Mouse (Mus musculus): ENCODE results near the gene Senp6.
A peak's percentile ranks its signal among the peaks of the same experiment; 100 is the strongest.
"Not testable (repeated sequence)": the region's sequence is repeated elsewhere in the genome, so short reads cannot be mapped to it uniquely, and the experiment has no call there.

Gene Senp6

DNA sequence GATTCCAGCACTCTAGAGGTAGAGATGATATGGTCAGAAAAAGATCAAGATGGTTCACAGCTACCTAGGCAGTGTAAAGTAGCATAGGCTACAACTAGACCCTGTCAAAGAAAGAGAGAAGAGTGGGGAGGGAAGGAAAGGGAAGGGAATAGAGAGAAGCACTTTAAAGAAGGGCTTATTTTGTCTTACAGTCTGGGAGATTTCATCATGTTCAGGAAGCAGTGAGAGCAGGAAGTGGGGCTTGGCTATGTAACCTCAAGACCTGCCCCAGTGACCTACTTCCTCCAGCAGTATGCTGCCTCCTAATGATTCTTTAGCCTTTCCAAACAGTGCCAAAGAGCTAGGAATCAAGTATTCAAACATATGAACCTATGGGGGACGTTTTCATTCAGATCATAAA, 14.2 kb downstream of the Senp6 start:
- peak; percentile 75 for DNase-seq (ENCODE audit: low read depth)

DNA sequence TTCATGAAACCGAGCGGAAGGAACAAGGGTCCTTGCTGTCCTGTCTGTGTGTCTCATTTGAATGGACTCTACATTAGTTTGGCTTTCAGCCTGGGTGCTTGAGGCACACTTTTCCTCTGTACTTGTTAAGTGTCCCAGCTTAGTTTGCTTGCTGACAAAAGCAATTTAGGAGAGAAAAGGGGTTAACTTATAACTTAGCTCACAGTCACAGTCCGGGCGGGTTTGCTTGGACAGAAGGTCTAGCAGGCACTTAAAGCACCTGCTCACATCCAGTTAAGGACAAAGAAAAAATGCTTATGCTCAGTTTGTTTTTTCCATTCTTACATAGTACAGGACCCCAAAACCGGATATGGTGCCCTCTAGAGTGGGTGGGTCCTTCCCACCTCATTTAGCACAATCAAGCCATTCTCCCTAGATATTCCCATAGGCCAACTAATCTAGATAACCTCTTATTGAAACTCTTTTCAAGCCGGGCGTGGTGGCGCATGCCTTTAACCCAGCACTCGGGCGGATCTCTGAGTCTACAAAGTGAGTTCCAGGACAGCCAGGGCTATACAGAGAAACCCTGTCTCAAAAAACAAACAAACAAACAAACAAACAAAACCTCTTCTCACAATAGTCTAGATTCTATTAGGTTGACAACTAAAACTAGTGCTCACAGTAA, 17.9 kb downstream of the Senp6 start:
- DNase-seq (ENCODE audit: low read depth) = no peak

- DNase-seq (ENCODE audit: low read depth) = no peak
Observed at GRCm38 (mm10) chr9:80085665-80086064, 19.0 kb downstream of the Senp6 start.

DNA sequence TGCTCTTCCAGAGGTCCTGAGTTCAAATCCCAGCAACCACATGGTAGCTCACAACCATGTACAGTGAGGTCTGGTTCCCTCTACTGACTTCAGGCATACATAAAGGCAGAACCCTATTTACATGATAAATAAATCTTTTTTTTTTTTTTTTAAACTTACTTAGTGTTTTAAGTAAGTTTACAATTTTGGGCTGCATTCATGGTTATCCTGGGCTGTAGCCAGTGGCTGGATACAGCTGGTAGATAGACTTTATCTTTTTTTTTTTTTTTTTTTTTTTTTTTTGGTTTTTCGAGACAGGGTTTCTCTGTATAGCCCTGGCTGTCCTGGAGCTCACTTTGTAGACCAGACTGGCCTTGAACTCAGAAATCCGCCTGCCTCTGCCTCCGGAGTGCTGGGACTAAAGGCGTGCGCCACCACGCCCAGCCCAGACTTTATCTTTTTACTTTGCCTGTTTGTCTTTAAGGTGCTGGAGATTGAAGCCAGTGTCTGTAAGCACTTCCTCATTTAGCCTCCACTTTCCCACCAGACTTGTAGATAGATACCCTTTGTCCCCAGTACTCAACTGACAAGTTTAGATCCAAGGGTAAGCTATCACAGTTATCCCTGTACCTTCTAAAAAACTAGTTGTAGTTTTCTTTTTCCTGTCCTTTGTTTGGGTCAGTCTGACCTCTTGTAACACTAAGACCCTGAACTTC, 19.7 kb downstream of the Senp6 start:
- not testable (repeated sequence) for DNase-seq (ENCODE audit: low read depth)

DNA sequence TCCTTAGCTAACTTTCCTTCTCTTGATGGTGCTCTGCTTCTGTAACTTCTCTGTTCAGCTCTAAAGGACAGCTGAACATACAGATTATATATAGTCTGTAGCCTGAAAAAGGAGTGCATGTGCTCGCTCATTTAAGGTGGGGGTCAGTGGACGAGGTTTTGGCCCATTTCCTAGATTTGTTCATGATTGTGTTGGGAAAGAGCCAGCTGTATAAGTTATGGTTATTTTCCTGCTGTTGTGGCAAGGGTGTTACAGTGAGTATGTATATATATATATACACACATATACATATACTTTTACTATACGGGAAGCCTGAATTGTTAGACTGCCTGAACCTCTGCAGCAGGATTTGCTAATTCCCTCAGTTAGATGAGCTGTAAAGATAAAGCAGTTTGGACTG, 22.7 kb downstream of the Senp6 start:
- no peak for DNase-seq (ENCODE audit: low read depth)

- no peak for DNase-seq (ENCODE audit: low read depth)
Observed at GRCm38 (mm10) chr9:80096325-80096724, 29.6 kb downstream of the Senp6 start.

DNA sequence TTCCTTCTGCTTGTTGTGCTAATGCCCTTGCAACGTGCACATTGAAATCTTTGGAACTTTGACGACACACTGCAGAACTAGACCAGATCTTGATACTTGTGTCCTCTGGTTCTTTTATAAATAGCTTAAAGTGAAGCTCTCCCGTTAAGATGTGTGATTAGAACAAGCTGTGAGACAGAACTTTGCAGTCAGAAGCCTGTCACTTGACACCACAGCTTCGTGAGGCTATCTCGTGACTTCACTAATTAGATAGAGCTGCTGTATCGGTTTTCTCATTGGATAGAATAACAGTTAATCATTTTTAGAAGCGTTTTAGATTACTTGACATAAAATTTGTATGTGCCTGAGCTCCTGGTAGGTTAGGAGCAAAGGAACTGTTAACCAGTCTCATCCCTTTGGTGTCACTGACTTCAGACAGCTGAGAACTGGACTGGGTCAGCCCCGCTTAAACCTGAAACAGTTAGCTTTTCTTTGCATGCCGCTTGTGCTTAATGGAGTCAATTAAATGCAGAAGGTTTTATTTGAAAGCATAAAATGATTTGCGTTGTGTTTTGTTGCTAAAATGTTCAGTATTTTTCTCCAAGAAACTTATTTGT, 79.4 kb downstream of the Senp6 start:
- no peak for DNase-seq (ENCODE audit: low read depth)

DNA sequence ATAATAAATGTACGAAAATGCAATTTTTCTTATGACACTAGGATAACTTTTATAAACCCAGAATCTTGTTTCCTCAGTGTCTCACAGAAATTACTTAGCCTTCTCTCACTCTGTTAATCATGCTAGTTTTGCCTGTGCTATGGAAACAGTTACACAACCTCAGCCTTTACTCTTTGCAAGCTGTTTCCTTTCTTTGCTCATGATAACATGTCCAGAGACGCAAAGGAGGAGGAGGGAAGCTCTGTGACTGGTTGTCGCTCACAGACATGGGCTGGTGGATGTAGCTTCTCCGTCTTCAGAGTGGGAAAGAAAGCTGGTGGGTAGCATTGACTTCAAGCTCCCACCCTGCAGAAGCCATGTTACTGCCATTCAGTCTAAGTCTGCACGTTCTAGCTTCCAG, 82.9 kb downstream of the Senp6 start:
- DNase-seq (ENCODE audit: low read depth) = no peak

DNA sequence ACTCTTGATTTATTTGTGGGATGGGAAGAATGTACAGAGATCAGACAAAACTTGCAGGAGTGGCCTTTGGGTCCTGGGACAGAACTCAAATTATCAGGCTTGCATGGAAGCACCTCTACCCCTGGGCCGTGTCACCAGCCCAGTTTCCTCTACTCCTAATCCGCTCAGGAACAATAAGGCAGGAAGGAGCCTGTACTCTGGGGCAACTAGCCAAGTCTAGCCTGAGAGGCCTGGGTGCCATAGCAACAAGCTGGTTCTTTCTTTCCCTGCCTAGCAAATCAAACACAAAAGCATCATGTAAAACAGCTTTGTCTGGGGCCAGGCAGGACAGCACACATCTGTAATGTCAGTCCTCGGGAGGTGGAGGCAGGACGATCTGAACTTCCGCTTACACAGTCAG, 88.6 kb downstream of the Senp6 start:
- DNase-seq (ENCODE audit: low read depth) = no peak

GRCm38 (mm10) chr9:80156780-80157179, 90.1 kb downstream of the Senp6 start:
- DNase-seq (ENCODE audit: low read depth) = no peak

DNA sequence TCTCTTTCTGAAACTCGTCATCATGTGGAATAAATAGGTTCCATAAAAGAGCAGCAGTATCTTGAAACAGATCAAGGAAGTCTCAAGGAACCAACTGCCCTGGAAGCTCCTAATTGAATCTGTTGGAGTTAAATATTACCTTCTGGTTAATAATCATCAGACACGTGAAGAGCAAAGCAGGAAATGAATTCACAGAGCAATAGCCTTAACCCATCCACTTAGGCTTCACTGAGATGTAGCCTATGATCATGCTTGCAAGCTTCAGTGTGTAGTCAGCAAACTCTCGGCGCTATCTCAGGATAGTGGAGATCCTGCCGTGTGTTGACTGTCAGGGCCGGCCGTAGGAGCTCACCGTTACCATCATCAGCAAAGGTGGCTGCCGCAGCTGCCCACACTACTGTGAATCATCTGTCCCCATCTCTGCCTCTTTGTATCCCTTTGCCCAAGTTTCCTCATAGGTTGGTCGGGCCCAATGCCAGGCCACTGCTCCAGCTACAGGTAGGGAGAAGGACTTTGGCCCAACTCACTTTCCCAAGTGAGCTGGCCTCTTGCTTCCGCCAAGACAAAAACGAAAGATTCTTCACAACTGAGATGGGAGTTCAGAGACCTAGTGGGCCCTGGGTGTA, 91.2 kb downstream of the Senp6 start:
- DNase-seq (ENCODE audit: low read depth) = no peak

GRCm38 (mm10) chr9:80158937-80159336, 92.2 kb downstream of the Senp6 start:
- DNase-seq (ENCODE audit: low read depth) = no peak

GRCm38 (mm10) chr9:80161451-80161850, 94.7 kb downstream of the Senp6 start:
- DNase-seq (ENCODE audit: low read depth) = no peak

DNA sequence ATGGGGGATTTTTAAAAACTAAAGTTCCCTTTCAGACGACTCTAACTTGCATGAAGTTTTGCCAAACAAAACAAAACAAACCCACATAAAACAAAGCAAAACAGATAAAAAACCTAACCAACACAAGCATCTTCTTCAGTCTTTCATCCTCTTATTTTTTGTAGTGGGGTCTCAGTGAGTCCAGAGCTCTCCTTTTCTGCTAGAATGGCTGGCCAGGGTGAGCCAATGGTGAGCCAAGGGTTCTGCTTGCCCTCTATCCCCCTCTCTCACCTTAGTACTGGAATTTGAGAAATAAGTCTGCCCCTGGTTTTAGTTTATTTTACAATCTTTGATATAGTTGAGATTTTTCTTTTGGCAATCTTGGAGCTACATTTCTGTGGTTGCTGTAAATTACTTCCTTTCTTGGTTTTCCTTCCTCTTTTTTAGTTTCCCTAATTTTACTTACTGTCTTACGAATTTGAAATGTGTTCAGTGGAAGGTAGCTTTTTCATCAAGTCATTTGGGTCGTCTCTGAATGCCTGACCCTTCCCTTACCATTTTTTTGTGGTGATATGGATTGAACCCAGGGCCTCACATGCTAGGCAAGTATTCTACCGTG, 96.5 kb downstream of the Senp6 start:
- DNase-seq (ENCODE audit: low read depth) = no peak

DNA sequence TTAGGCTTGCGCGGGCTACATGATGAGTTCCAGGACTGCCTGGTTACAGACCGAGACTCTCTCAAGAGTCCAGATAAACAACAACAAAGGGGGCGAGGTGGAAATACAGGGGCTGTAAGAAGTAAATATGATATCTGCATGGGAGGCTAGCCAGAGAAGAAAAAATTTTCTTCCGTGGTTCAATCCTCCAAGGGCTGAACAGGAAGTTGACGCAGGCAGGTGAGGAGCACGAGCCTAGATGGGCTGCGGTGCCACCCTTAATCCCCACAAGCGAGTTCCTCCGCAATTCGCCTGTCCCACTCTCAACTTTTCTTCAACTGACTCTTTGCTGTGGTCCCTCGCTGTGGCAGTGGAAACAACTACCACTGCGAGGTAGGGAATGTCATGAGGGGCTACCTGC, 97.5 kb downstream of the Senp6 start:
- DNase-seq (ENCODE audit: low read depth) = no peak

DNA sequence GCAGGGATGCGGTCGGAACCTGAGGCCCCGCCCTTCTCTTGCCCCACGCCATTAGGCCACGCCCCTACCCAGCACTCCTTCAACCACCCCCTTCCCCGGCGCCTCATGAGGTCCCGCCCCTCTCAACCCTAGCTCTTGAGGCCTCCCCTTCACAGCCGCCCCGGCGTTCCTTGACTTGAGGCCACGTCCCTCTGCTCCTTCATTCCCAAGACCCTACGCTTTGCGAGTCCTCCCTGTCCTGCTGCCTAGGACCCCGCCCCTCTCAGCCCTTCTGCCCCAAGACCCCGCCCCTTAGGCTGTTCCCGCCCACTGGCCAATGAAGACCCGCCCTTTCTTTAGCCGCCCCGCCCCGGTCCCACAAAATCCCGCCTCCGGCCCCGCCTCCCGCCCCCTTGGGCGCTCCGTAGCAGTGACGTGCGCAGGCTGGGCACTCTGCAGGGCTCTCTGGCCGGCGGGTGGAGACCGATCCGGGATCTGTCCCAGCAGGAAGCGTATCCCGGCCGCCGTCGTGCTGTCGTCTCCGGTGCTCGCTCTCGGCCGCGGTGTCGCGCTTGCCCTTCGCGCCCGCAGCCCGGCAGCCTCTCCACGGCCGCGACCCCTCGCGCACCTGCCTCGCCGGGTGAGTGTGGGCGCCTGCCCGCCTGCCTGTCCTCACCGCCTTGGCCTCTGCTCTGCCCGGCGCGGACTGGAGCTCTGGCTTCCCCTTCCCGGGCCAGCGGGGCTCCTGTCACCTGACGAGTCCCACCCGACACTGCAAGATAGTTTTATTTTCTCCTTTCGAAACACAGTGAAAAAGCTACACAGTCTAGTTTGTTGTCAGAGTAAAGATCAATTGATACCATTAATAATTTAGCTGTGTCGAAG, 98.1 kb downstream of the Senp6 start, which contains the start of gene Myo6:
Gene Myo6 (plus strand): TSS at position 421 of the 864 bp plus-strand sequence.
- peak; percentile 93 for DNase-seq (ENCODE audit: low read depth)

GRCm38 (mm10) chr9:80165690-80166089, 99.0 kb downstream of the Senp6 start:
- DNase-seq (ENCODE audit: low read depth) = no peak

DNA sequence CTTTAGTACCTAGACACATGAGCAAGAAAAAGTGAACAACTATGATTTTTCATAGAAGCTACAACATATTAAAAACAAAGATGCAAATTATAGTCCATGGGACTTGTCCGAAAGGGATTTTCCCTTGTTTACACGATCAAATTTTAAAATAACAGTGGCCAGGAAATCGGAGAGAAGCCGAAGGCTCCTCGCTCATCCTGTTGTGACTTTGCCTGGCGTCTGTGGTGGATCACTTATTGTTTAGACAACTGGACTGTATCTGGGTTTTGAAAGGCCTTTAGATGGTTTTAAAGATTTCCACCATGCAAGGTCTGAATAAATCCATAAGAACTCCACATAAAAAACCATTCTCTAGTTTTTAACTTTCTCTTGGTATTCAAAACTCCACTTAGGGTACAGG, 99.7 kb downstream of the Senp6 start:
- no peak for DNase-seq (ENCODE audit: low read depth)

DNA sequence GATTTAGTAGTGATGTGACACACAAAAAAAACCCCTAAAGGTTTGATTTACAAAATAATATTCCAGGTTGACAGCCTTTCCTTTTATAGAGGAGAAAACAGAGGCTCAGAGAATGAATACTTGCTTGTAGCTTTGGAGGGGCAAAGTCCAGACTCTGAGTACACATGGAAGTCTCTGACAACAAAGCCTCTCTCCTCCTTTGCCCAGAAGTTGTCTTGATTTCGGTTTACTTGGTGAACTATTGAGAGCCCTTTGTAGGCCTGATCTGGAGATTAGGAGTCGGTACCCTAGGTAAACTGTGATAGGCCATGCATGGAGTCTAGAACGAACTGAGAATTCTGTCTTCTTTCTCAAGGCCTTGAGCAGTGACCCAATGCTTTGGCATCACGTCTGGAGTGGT, 100.4 kb downstream of the Senp6 start:
- DNase-seq (ENCODE audit: low read depth) = no peak

DNA sequence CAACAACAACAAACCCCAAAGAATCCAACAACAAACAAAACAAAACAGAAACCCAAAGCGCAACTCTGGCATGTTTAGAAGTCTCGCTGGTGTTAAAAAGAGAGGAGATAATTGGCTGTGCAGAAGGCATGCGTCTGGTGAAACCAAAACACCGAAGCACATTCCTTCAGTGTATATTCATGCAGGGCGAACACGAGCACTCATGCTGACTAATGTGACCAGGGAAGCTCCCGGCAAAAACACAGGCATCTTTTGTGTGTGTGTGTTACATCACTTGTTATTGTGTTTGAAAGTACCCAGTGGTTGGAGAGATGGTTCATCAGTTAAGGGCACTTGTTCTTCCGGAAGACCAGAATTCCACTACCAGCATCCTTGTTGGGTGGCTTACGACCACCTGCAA, 102.8 kb downstream of the Senp6 start:
- no peak for DNase-seq (ENCODE audit: low read depth)

DNA sequence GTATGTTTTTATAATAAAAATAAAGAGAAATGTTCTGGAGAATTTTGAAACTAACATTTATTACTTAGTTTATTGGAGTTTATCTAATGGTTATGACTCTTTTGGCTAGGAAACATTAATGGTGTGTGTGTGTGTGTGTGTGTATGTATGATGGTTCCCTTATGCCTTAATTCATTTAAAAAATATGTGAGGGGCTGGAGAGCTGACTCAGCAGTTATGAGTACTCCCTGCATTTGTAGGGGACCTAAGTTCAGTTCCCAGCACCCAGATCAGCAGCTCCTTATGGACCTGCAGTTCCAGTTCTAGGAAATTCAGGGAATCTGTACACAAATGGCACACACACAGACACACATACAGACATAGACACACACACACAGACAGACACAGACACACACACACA, 104.5 kb downstream of the Senp6 start:
- DNase-seq (ENCODE audit: low read depth) = no peak
